Mouse (Mus musculus) myocyte (in vitro differentiated cells): ENCODE measurements around the gene Ptprj.

Source experiments
- E2F4 ChIP-seq: IDR thresholded peaks from one replicate; pipeline ENCODE4 v1.6.1; 2011; ENCODE audit warnings: mild to moderate bottlenecking, control low read depth, moderate library complexity; ENCODE audit not compliant: insufficient read depth
- MAX ChIP-seq: IDR thresholded peaks from one replicate; pipeline ENCODE4 v1.6.1; 2011; ENCODE audit warnings: low read depth, mild to moderate bottlenecking, control low read depth
- POLR2A ChIP-seq: IDR thresholded peaks from one replicate; pipeline ENCODE4 v1.6.1; 2011; ENCODE audit warnings: low read depth, mild to moderate bottlenecking, control low read depth, moderate library complexity; ENCODE audit not compliant: insufficient read length
- POLR2AphosphoS2 ChIP-seq: IDR thresholded peaks from one replicate; pipeline ENCODE4 v1.6.1; 2011; ENCODE audit warnings: low read depth, control low read depth; ENCODE audit not compliant: insufficient read length
- TCF3 ChIP-seq: IDR thresholded peaks from one replicate; pipeline ENCODE4 v1.6.1; 2011; ENCODE audit warnings: low read depth, control low read depth; ENCODE audit not compliant: insufficient read length

GRCm38 (mm10) chr2:90559688-90560196, 20.7 kb downstream of the Ptprj start:
- TF ChIP-seq POLR2AphosphoS2 (no peak), MAX (no peak), TCF3 (no peak), E2F4 (no peak), POLR2A (no peak)
